7 mouse cellular contexts compared by ENCODE assay signal in the genomic region with DNA sequence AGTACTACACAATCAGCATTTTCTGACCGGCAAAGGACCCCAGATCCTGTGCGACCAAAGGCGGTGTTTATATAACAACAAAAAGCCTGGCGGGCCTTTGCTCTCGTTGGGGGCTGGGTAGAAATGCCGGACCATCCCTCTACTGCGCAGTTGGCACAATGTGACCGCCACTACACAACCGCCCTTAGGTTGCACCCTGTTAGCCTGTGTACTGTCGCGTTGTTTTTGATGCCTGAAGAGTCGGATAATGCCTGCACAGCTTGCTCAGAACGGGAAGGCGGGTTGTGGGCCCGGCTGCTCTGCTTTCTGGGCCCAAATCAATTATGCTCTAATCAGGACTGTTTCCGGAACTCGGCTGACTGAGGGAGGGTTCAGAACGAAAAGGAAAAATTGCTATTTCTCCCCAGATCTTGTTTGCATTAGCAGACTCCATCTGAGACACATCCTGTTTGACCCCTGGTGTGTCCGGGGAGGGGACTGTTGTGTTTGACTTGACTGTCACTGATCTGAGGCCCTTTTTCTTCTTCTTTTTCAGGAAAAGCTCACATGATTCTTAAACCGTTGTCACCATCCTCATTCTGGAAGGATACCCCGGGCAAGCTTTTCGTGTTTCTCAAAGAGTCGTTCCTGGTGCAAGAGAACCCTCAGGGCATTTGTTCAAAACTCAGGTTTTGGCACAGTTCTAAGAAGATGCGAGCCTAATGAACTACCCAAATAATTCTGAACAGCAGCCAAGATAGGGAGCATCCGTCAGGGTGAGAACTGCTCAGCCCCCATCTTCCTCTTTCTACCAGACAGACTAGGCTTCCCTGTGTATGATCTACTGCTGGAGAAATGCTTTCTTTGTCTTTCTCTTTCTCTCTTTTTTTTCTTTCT. TPM values are rescaled to one million over a fixed set of nuclear protein-coding genes. Genes with fewer than 3 reads are reported as not detected.
DNase-seq lines count a peak whose midpoint lies in the region; ATAC-seq lines count a peak whose summit lies in the region.

No protein-coding gene starts in this region.

- no peak overlapping the region for H3K4me3 ChIP-seq in limb, embryonic 11.5 days (ENCODE audit: low read depth, low read length)
- no peak overlapping the region for H3K4me3 ChIP-seq in midbrain, embryonic 16.5 days (ENCODE audit: low read depth, low read length)

- no peak for ATAC-seq in limb, embryonic 11.5 days (ENCODE audit: insufficient number of reproducible peaks, low FRiP score, low TSS enrichment, low read depth)
- peak; percentile 32; the same call in 1 of the 2 replicates for ATAC-seq in midbrain, embryonic 16.5 days

- H3K4me2 ChIP-seq in limb, embryonic 11.5 days (ENCODE audit: low read depth, severe bottlenecking): no peak overlapping the region
- H3K4me2 ChIP-seq in midbrain, embryonic 16.5 days (ENCODE audit: low read length): peak overlapping the region; percentile 4; the same call in 1 of the 2 replicates

- H3K9me3 ChIP-seq in limb, embryonic 11.5 days (ENCODE audit: control insufficient read depth, low read length): no peaks in the 10 kb centered on the region; the same call in 1 of the 2 replicates
- H3K9me3 ChIP-seq in midbrain, embryonic 16.5 days (replicated peaks; ENCODE audit: control insufficient read depth, low read length, poor library complexity, severe bottlenecking): no peaks in the 10 kb centered on the region; the same call in 1 of the 2 replicates

- H3K4me1 ChIP-seq in limb, embryonic 11.5 days (ENCODE audit: control insufficient read depth, insufficient read depth, low read length): 0 out of 2 replicates have a peak, but pooled peaks cover 5% of the 10 kb centered on the region
- peaks cover 10% of the 10 kb centered on the region for H3K4me1 ChIP-seq in midbrain, embryonic 16.5 days (ENCODE audit: control insufficient read depth, insufficient read depth, low read length)

- WGBS in limb, embryonic 11.5 days: 43% methylated on average over 25 of the region's 25 CpGs
- 29% methylated on average over 25 of the region's 25 CpGs for WGBS in midbrain, embryonic 16.5 days

- peak overlapping the region; percentile 27; the same call in 1 of the 2 replicates for H3K9ac ChIP-seq in limb, embryonic 11.5 days (ENCODE audit: low read length)
- no peak overlapping the region; the same call in 1 of the 2 replicates for H3K9ac ChIP-seq in midbrain, embryonic 16.5 days (ENCODE audit: low read depth, low read length)

- no peaks in the 10 kb centered on the region for H3K27me3 ChIP-seq in limb, embryonic 11.5 days (ENCODE audit: control insufficient read depth, insufficient read depth, low read length)
- no peaks in the 10 kb centered on the region for H3K27me3 ChIP-seq in midbrain, embryonic 16.5 days (ENCODE audit: control insufficient read depth, insufficient read depth, low read depth, low read length)

- peak; percentile 48 for DNase-seq in ZHBTc4 (ENCODE audit: low read depth, low spot score)
- DNase-seq in embryo, embryonic 9.5 days (ENCODE audit: extremely low spot score): peak; percentile 56
- peak; percentile 52 to 58 for DNase-seq in heart, postnatal 10 days
- no peak for DNase-seq in limb, embryonic 11.5 days (ENCODE audit: low spot score)
- no peak for DNase-seq in left cerebral cortex, postnatal 4 days
- no peak for DNase-seq in ovary, postnatal 36 days (ENCODE audit: low spot score)

- intact Hi-C loops in heart, postnatal 10 days (cut with DNase I): no loop called here
- intact Hi-C loops in left cerebral cortex, postnatal 4 days (cut with DNase I): no loop called here

- H3K27ac ChIP-seq in limb, embryonic 11.5 days (replicated peaks; ENCODE audit: low read depth, low read length): no peak overlapping the region; the same call in 1 of the 2 replicates
- peak overlapping the region; percentile 26; the same call in 1 of the 2 replicates for H3K27ac ChIP-seq in midbrain, embryonic 16.5 days (ENCODE audit: low read length)

- no peaks in the 10 kb centered on the region for H3K36me3 ChIP-seq in limb, embryonic 11.5 days (ENCODE audit: control insufficient read depth, insufficient read depth, low read length)
- H3K36me3 ChIP-seq in midbrain, embryonic 16.5 days (ENCODE audit: control insufficient read depth, insufficient read depth, low read length): no peaks in the 10 kb centered on the region

RNA-seq across cellular contexts. Expression of gene Xpnpep1, which starts 47.5 kb away (rescaled TPM):
- 100 to 1,000 TPM; 124 to 125 TPM for total RNA-seq in heart, postnatal 10 days (2021)
- polyA plus RNA-seq in limb, embryonic 11.5 days (2014; fragmentation: Nextera tagmentation; extraction: Ambion mirVana): 166 and 173 TPM in 2 replicates
- polyA plus RNA-seq in midbrain, embryonic 16.5 days (2015; fragmentation: Nextera tagmentation; extraction: Ambion mirVana): 114 and 132 TPM in 2 replicates
- total RNA-seq in left cerebral cortex, postnatal 4 days (2021): 100 to 1,000 TPM; 123 to 124 TPM

RNA-seq across cellular contexts. Expression of gene Add3, which starts 52.7 kb away (rescaled TPM):
- total RNA-seq in heart, postnatal 10 days (2021): 10 to 100 TPM; 79.2 to 83.7 TPM
- polyA plus RNA-seq in limb, embryonic 11.5 days (2014; fragmentation: Nextera tagmentation; extraction: Ambion mirVana): 74.4 and 75.1 TPM in 2 replicates
- polyA plus RNA-seq in midbrain, embryonic 16.5 days (2015; fragmentation: Nextera tagmentation; extraction: Ambion mirVana): 31.9 and 35.7 TPM in 2 replicates
- total RNA-seq in left cerebral cortex, postnatal 4 days (2021): 10 to 100 TPM; 93.4 to 93.5 TPM

Comparison
In these comparisons a context has a peak if more than half of its experiments do, and no peak if none do; other contexts are left out.
1. DNase-seq: peak in ZHBTc4 (single experiment), embryo, embryonic 9.5 days (single experiment) and heart, postnatal 10 days (2 of 2); none in limb, embryonic 11.5 days (single experiment), left cerebral cortex, postnatal 4 days (single experiment) and ovary, postnatal 36 days (single experiment).